Mouse (Mus musculus): ENCODE data around the gene Catsperb. TPM values are rescaled to one million over a fixed set of nuclear protein-coding genes. Genes with fewer than 3 reads are reported as not detected.
A peak's percentile ranks its signal among the peaks of the same experiment; 100 is the strongest.
"Not testable (repeated sequence)": the region's sequence is repeated elsewhere in the genome, so short reads cannot be mapped to it uniquely, and the experiment has no call there.

The Catsperb gene
- polyA plus RNA-seq (2014; fragmentation: Nextera tagmentation; extraction: Ambion mirVana), result not detected in 2 replicates

DNA sequence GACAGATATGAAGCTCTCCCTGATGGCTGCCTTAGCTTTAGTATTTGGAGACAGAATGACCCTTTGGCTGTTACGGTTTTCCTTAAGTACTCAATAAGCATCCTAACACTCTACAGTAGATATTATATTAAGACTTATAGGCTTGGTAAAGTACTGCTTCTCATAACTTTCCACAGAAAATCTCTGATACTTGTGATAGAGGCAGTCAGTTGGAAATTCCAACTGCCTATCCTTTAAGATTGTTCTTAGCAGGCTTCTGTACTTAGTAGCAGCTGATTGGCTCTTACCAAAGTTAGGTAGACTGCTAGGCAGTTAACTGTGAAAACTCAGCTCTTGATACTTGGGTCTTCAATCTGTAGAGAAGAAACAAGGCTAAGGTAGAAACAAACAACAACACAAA, at the start of gene Catsperb:
Gene Catsperb (plus strand): TSS at position 301 of the 400 bp plus-strand sequence.
- DNase-seq (ENCODE audit: low spot score); H3K9me3 ChIP-seq (replicated peaks; ENCODE audit: control insufficient read depth, low read length); H3K27me3 ChIP-seq (replicated peaks; ENCODE audit: control insufficient read depth, insufficient read depth, low read length); H3K27ac ChIP-seq (ENCODE audit: low read depth, low read length); H3K4me2 ChIP-seq (ENCODE audit: low read length); H3K9ac ChIP-seq (ENCODE audit: low read length); H3K4me3 ChIP-seq (ENCODE audit: low read depth, low read length); H3K4me1 ChIP-seq (ENCODE audit: control insufficient read depth, insufficient read depth, low read length); ATAC-seq; H3K36me3 ChIP-seq (ENCODE audit: control insufficient read depth, insufficient read depth, low read length): not testable (repeated sequence)
- 79% methylated on average over 1 of the region's 1 CpGs for WGBS

DNA sequence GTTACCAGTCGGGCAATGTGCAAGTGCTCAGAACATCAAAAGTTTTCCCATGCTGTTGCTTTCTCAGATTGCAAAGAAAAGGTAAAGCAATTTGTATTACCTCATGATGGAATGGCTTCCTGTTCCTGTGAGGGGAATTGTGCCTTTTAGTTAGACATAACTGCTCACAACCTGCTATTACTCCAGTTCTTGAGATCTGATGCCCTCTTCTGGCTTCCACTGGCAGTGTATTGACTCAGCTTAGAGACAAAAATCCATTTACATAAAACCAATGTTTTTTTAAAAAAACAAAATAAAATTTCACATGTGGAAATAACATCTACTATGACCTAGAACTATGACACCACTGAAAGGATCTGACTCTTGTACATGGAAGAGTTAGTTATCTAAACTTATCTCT, 43.0 kb upstream of the Catsperb start:
- DNase-seq (ENCODE audit: low spot score); H3K4me1 ChIP-seq (ENCODE audit: control insufficient read depth, insufficient read depth, low read length); H3K9me3 ChIP-seq (replicated peaks; ENCODE audit: control insufficient read depth, low read length); H3K4me2 ChIP-seq (ENCODE audit: low read length); H3K36me3 ChIP-seq (ENCODE audit: control insufficient read depth, insufficient read depth, low read length); H3K27ac ChIP-seq (ENCODE audit: low read depth, low read length); ATAC-seq; H3K9ac ChIP-seq (ENCODE audit: low read length); H3K27me3 ChIP-seq (replicated peaks; ENCODE audit: control insufficient read depth, insufficient read depth, low read length); H3K4me3 ChIP-seq (ENCODE audit: low read depth, low read length): not testable (repeated sequence)
- WGBS, result 94% methylated on average over 1 of the region's 1 CpGs

DNA sequence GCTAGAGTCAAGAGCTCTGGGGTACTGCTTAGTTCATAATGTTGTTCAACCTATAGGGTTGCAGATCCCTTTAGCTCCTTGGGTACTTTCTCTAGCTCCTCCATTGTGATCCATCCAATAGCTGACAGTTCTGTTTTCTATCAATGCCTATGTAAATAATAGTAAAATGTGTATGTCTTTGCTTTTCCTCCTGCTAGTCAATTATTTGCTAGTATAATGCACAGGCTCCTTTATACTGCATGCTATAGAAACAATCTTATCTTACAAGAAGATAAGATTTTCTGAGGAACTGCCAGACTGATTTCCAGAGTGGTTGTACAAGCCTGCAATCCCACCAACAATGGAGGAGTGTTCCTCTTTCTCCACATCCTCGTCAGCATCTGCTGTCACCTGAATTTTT, 23.0 kb upstream of the Catsperb start:
- not testable (repeated sequence) for H3K9ac ChIP-seq (ENCODE audit: low read length); H3K27me3 ChIP-seq (replicated peaks; ENCODE audit: control insufficient read depth, insufficient read depth, low read length); H3K4me3 ChIP-seq (ENCODE audit: low read depth, low read length); H3K4me2 ChIP-seq (ENCODE audit: low read length); H3K36me3 ChIP-seq (ENCODE audit: control insufficient read depth, insufficient read depth, low read length); DNase-seq (ENCODE audit: low spot score); H3K4me1 ChIP-seq (ENCODE audit: control insufficient read depth, insufficient read depth, low read length); H3K9me3 ChIP-seq (replicated peaks; ENCODE audit: control insufficient read depth, low read length); H3K27ac ChIP-seq (ENCODE audit: low read depth, low read length); ATAC-seq
- no CpG with 5 or more reads among the region's 1 CpGs for WGBS

DNA sequence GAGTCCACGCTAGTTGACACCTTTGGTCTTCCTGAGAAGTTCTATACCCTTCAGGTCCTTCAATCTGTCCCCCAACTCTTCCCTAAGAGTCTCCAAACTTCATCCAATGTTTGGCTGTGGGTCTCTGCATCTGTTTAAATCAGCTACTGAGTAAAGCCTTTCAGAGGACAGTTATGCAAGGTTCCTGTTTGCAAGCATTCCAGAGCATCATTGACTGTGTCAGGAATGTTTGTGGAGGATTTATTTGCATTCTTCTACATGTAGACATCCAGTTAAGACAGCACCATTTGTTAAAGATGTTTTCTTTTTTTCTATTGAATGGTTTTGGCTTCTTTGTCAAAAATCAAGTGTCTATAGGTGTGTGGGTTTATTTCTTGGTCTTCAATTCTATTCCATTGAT, 21.7 kb downstream of the Catsperb start:
- H3K4me3 ChIP-seq (ENCODE audit: low read depth, low read length), result no peak overlapping the region
- H3K4me1 ChIP-seq (ENCODE audit: control insufficient read depth, insufficient read depth, low read length), result no peaks in the 10 kb centered on the region
- no peak for DNase-seq (ENCODE audit: low spot score)
- no peak overlapping the region for H3K4me2 ChIP-seq (ENCODE audit: low read length)
- no peak overlapping the region for H3K27ac ChIP-seq (ENCODE audit: low read depth, low read length)
- no peaks in the 10 kb centered on the region for H3K27me3 ChIP-seq (replicated peaks; ENCODE audit: control insufficient read depth, insufficient read depth, low read length)
- H3K9me3 ChIP-seq (replicated peaks; ENCODE audit: control insufficient read depth, low read length), result no peaks in the 10 kb centered on the region
- ATAC-seq, result no peak
- WGBS, result 69% methylated on average over 1 of the region's 1 CpGs
- no peak overlapping the region for H3K9ac ChIP-seq (ENCODE audit: low read length)
- no peaks in the 10 kb centered on the region for H3K36me3 ChIP-seq (ENCODE audit: control insufficient read depth, insufficient read depth, low read length)

DNA sequence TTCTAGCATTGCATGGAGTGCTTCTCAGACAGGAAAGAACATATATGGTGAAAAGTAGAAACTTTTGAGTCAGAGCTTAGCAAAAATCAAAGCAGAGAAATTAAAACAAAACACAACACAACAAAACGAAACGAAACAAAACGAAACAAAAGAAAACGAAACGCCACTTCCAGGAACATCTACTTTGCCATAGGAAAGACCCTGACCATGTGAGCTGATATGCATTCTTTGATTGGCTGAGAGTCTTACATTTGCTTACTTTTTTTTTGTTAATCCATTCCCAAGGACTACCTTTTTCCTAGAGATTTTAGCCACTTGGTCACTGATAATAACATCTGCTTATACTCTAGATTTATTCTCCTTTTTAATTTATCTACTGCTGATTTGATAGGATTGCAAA, 57.6 kb downstream of the Catsperb start:
- Histone ChIP-seq H3K9ac (ENCODE audit: low read length) (no peak overlapping the region), H3K27me3 (replicated peaks; ENCODE audit: control insufficient read depth, insufficient read depth, low read length) (no peaks in the 10 kb centered on the region), H3K4me2 (ENCODE audit: low read length) (no peak overlapping the region), H3K4me1 (ENCODE audit: control insufficient read depth, insufficient read depth, low read length) (no peaks in the 10 kb centered on the region), H3K36me3 (ENCODE audit: control insufficient read depth, insufficient read depth, low read length) (no peaks in the 10 kb centered on the region), H3K27ac (ENCODE audit: low read depth, low read length) (no peak overlapping the region), H3K4me3 (ENCODE audit: low read depth, low read length) (no peak overlapping the region), H3K9me3 (replicated peaks; ENCODE audit: control insufficient read depth, low read length) (no peaks in the 10 kb centered on the region)
- no peak for ATAC-seq
- WGBS, result 91% methylated on average over 5 of the region's 5 CpGs
- no peak for DNase-seq (ENCODE audit: low spot score)

DNA sequence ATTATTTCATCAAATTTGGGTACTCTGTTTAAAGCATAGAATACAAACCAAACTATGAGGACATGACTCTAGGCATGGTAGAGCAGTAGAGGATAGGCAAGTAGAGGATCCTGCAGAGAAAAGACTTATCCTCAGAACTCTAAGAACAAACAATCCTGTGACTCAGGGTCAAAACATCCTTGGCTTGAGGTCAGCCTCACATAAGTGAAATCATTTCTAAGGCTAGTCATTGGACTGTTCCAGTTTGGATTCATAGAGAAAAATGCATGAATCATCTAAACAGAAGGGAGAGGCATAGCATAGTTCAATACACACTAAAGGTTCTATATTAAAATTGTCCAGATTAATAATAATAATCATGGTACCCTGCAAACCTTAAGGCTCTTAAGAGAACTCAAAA, 79.1 kb downstream of the Catsperb start:
- no peaks in the 10 kb centered on the region for H3K9me3 ChIP-seq (replicated peaks; ENCODE audit: control insufficient read depth, low read length)
- H3K4me2 ChIP-seq (ENCODE audit: low read length), result no peak overlapping the region
- ATAC-seq, result no peak
- H3K4me1 ChIP-seq (ENCODE audit: control insufficient read depth, insufficient read depth, low read length), result no peaks in the 10 kb centered on the region
- no peak overlapping the region for H3K4me3 ChIP-seq (ENCODE audit: low read depth, low read length)
- DNase-seq (ENCODE audit: low spot score), result no peak
- H3K27ac ChIP-seq (ENCODE audit: low read depth, low read length), result no peak overlapping the region
- no peak overlapping the region for H3K9ac ChIP-seq (ENCODE audit: low read length)
- no peaks in the 10 kb centered on the region for H3K36me3 ChIP-seq (ENCODE audit: control insufficient read depth, insufficient read depth, low read length)
- no peaks in the 10 kb centered on the region for H3K27me3 ChIP-seq (replicated peaks; ENCODE audit: control insufficient read depth, insufficient read depth, low read length)

DNA sequence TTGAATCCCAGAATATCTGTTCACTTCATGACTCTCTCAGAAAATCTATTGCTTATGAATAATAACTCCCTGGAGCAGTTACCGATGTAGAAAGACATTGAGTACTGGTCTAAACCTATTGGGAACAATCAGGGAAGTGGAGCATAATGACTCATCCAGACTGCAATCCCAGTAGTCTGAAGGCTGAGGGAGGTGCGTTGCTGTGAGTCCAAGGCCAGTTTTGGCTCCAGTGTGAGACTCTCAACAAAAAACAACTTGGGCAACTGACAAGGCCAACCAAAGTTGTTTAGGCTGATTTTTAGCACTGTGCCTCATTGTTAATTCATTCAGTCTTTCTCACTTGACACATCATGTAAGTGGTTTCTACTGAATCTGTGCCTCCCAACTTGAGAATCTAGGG, 106.9 kb downstream of the Catsperb start:
- 86% methylated on average over 2 of the region's 2 CpGs for WGBS
- H3K27ac ChIP-seq (ENCODE audit: low read depth, low read length); H3K9ac ChIP-seq (ENCODE audit: low read length); H3K9me3 ChIP-seq (replicated peaks; ENCODE audit: control insufficient read depth, low read length); ATAC-seq; H3K4me2 ChIP-seq (ENCODE audit: low read length); H3K4me3 ChIP-seq (ENCODE audit: low read depth, low read length); H3K27me3 ChIP-seq (replicated peaks; ENCODE audit: control insufficient read depth, insufficient read depth, low read length); H3K4me1 ChIP-seq (ENCODE audit: control insufficient read depth, insufficient read depth, low read length); H3K36me3 ChIP-seq (ENCODE audit: control insufficient read depth, insufficient read depth, low read length); DNase-seq (ENCODE audit: low spot score): not testable (repeated sequence)

DNA sequence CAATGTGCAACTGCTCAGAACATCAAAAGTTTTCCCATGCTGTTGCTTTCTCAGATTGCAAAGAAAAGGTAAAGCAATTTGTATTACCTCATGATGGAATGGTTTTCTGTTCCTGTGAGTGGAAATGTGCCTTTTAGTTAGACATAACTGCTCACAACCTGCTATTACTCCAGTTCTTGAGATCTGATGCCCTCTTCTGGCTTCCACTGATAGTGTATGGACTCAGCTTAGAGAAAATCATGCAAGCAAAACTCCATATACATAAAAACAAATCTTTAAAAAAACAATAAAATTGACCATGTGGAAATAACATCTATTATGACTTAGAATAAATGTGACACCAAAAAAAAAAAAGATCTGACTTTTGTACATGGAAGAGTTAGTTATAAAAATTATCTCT, 202.2 kb downstream of the Catsperb start:
- not testable (repeated sequence) for H3K4me1 ChIP-seq (ENCODE audit: control insufficient read depth, insufficient read depth, low read length); H3K4me3 ChIP-seq (ENCODE audit: low read depth, low read length); H3K9ac ChIP-seq (ENCODE audit: low read length); H3K9me3 ChIP-seq (replicated peaks; ENCODE audit: control insufficient read depth, low read length); H3K27ac ChIP-seq (ENCODE audit: low read depth, low read length); ATAC-seq; H3K4me2 ChIP-seq (ENCODE audit: low read length); H3K36me3 ChIP-seq (ENCODE audit: control insufficient read depth, insufficient read depth, low read length); H3K27me3 ChIP-seq (replicated peaks; ENCODE audit: control insufficient read depth, insufficient read depth, low read length)
- DNase-seq (ENCODE audit: low spot score), result peak; percentile 1

DNA sequence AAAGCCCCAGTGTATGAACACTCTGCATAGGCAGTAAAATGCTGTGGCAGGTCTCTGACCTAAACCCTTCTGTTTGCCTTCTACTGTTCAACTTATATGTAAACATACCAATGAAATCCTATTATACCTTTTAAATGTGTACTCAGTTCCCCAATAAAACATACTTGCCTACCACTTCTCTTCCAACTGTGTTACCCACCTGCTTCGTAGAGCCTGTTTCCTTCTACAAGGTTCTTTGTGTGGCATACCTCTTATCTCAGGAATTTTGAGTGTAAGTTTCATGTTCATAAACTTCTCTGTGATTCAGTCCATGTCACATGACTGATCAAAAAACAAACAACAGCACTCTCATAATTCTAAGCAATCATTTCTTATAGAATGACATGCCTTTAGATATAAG, 228.7 kb downstream of the Catsperb start:
- Histone ChIP-seq H3K4me2 (ENCODE audit: low read length) (no peak overlapping the region), H3K4me3 (ENCODE audit: low read depth, low read length) (no peak overlapping the region), H3K36me3 (ENCODE audit: control insufficient read depth, insufficient read depth, low read length) (no peaks in the 10 kb centered on the region), H3K27me3 (replicated peaks; ENCODE audit: control insufficient read depth, insufficient read depth, low read length) (no peaks in the 10 kb centered on the region), H3K27ac (ENCODE audit: low read depth, low read length) (no peak overlapping the region), H3K9me3 (replicated peaks; ENCODE audit: control insufficient read depth, low read length) (no peaks in the 10 kb centered on the region), H3K9ac (ENCODE audit: low read length) (no peak overlapping the region), H3K4me1 (ENCODE audit: control insufficient read depth, insufficient read depth, low read length) (no peaks in the 10 kb centered on the region)
- DNase-seq (ENCODE audit: low spot score) (no peak), ATAC-seq (no peak)
- WGBS, result 94% methylated on average over 1 of the region's 1 CpGs

DNA sequence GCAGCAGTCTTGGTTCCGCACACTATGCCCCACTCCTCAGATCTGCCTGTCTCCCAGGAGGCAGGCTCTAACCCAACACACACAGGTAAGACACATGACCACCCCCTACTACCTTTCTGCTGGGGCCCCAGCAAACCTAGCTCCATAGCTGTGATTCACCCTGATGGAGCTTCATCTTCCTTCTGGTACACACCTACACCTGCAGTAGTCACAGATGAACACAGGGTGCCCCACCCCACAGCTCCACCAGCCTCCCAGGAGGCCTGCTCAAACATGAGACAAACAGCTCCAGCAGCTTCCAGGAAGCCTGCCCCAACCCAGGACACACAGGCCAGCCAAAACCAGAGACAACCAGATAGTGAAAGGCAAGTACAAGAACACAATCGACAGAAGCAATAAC, 263.0 kb downstream of the Catsperb start:
- Histone ChIP-seq H3K27me3 (replicated peaks; ENCODE audit: control insufficient read depth, insufficient read depth, low read length) (no peaks in the 10 kb centered on the region), H3K9me3 (replicated peaks; ENCODE audit: control insufficient read depth, low read length) (no peaks in the 10 kb centered on the region), H3K36me3 (ENCODE audit: control insufficient read depth, insufficient read depth, low read length) (no peaks in the 10 kb centered on the region), H3K27ac (ENCODE audit: low read depth, low read length) (no peak overlapping the region), H3K4me3 (ENCODE audit: low read depth, low read length) (no peak overlapping the region), H3K4me2 (ENCODE audit: low read length) (no peak overlapping the region), H3K9ac (ENCODE audit: low read length) (no peak overlapping the region), H3K4me1 (ENCODE audit: control insufficient read depth, insufficient read depth, low read length) (no peaks in the 10 kb centered on the region)
- DNase-seq (ENCODE audit: low spot score) (no peak), ATAC-seq (no peak)
- 91% methylated on average over 2 of the region's 2 CpGs for WGBS
